Mouse (Mus musculus): Measurements from ENCODE around the gene Olfr1350.

DNA sequence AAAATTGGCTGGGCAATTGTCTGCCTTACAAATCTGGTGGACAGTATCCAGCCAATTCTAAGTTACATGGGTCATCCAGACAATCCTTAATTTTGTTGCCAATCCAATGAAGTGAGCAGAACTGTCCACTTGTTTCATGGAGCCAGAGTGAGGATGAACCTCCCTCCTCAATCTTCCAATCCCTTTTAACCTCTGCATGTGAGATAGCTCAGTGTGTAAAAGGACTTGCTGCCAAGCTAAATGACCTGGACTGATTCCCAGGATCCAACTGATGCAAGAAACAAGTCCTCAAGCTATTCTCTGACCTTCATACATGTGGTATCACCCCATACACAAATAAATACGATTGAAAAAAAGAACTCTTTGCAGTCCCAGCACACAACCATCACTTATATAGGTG, 43.0 kb upstream of the Olfr1350 start:
- TF ChIP-seq POLR2A (IDR thresholded peaks at IDR 0.05; ENCODE audit: borderline replicate concordance, extremely low read depth, insufficient read depth, insufficient read length, poor library complexity, severe bottlenecking) (no peak), CTCF (IDR thresholded peaks at IDR 0.05; ENCODE audit: borderline replicate concordance, extremely low read depth, insufficient read depth, insufficient read length) (no peak)

All from brain, embryonic 14.5 days (tissue).